Mouse (Mus musculus) neural tube, embryonic 13.5 days (tissue): ENCODE data around the gene Pdgfra. TPM values are rescaled to one million over a fixed set of nuclear protein-coding genes. Genes with fewer than 3 reads are reported as not detected.
A peak's percentile ranks its signal among the peaks of the same experiment; 100 is the strongest.

Source experiments
- ATAC-seq: fragments of 200-750 bp; cut with Nextera tagmentation; 2 replicates; pipeline ENCODE4 v1.8.0; 2017; ENCODE audit warnings: low read depth, mild to moderate bottlenecking, moderate TSS enrichment, moderate library complexity
- H3K27ac ChIP-seq: fragments of 300-500 bp; sonication (generic); replicated peaks from 2 replicates; pipeline ENCODE4 v1.5.1; 2015; ENCODE audit warnings: moderate library complexity, mild to moderate bottlenecking, inconsistent platforms
- H3K27me3 ChIP-seq: fragments of 300-500 bp; sonication (generic); 2 replicates; pipeline ENCODE4 v1.6.1; 2015; ENCODE audit warnings: mild to moderate bottlenecking, inconsistent platforms
- H3K36me3 ChIP-seq: fragments of 300-500 bp; sonication (generic); 2 replicates; pipeline ENCODE4 v1.6.1; 2015; ENCODE audit warnings: mild to moderate bottlenecking, inconsistent platforms
- H3K4me1 ChIP-seq: fragments of 300-500 bp; sonication (generic); replicated peaks from 2 replicates; pipeline ENCODE4 v1.6.1; 2015; ENCODE audit warnings: inconsistent platforms
- H3K4me2 ChIP-seq: fragments of 300-500 bp; sonication (generic); 2 replicates; pipeline ENCODE4 v1.6.1; 2015; ENCODE audit warnings: inconsistent platforms, mild to moderate bottlenecking, moderate library complexity
- H3K4me3 ChIP-seq: fragments of 300-500 bp; sonication (generic); 2 replicates; pipeline ENCODE4 v1.5.1; 2015; ENCODE audit warnings: mild to moderate bottlenecking, inconsistent platforms
- H3K9ac ChIP-seq: fragments of 300-500 bp; sonication (generic); 2 replicates; pipeline ENCODE4 v1.6.1; 2015; ENCODE audit warnings: moderate library complexity, mild to moderate bottlenecking, inconsistent platforms
- H3K9me3 ChIP-seq: fragments of 300-500 bp; sonication (generic); 2 replicates; pipeline ENCODE4 v1.6.1; 2016; ENCODE audit warnings: inconsistent platforms
- WGBS: fragments of 180-500 bp; shearing (Covaris S2); methylation state at CpG from one replicate; pipeline ENCODE4 v1.1.7; 2015; 5-methylcytosine and 5-hydroxymethylcytosine counted together
- polyA plus RNA-seq: library from polyadenylated mRNA; unstranded; fragments of >200 nt; fragmentation: Nextera tagmentation; extraction: Ambion mirVana; gene quantifications from 2 replicates; pipeline ENCODE4 v1.2.1, GENCODE M21; 2015

The Pdgfra gene
- polyA plus RNA-seq, 1 experiment from 2014 or later = 11.3 TPM

GRCm38 (mm10) chr5:75149380-75149779, 2.7 kb upstream of the Pdgfra start:
- peaks cover 96% of the 10 kb centered on the region for H3K27me3 ChIP-seq
- ATAC-seq = no peak
- no peak overlapping the region for H3K27ac ChIP-seq
- 2% methylated on average over 9 of the region's 10 CpGs for WGBS
- no peaks in the 10 kb centered on the region for H3K9me3 ChIP-seq
- H3K4me1 ChIP-seq = peaks cover 51% of the 10 kb centered on the region
- H3K36me3 ChIP-seq = no peaks in the 10 kb centered on the region
- 0 out of 2 replicates have a peak overlapping the region, but pooled peaks have one; percentile 12 for H3K9ac ChIP-seq
- H3K4me3 ChIP-seq = peak overlapping the region; percentile 10; the same call in 1 of the 2 replicates
- peak overlapping the region; percentile 34 for H3K4me2 ChIP-seq

GRCm38 (mm10) chr5:75149880-75150279, 2.2 kb upstream of the Pdgfra start:
- Histone ChIP-seq H3K27me3 (peaks cover 96% of the 10 kb centered on the region), H3K9me3 (no peaks in the 10 kb centered on the region), H3K9ac (peak overlapping the region; percentile 12; the same call in 1 of the 2 replicates), H3K4me1 (peaks cover 56% of the 10 kb centered on the region), H3K4me2 (peak overlapping the region; percentile 34), H3K27ac (no peak overlapping the region), H3K4me3 (peak overlapping the region; percentile 5; the same call in 1 of the 2 replicates), H3K36me3 (no peaks in the 10 kb centered on the region)
- ATAC-seq = no peak
- WGBS = 2% methylated on average over 11 of the region's 11 CpGs

- Histone ChIP-seq H3K9me3 (no peaks in the 10 kb centered on the region), H3K4me1 (peaks cover 59% of the 10 kb centered on the region), H3K27ac (no peak overlapping the region), H3K36me3 (no peaks in the 10 kb centered on the region), H3K9ac (no peak overlapping the region), H3K4me3 (peak overlapping the region; percentile 37), H3K4me2 (peak overlapping the region; percentile 34), H3K27me3 (peaks cover 96% of the 10 kb centered on the region)
- ATAC-seq = no peak
- under 1% methylated on average over 23 of the region's 23 CpGs for WGBS
Measured at GRCm38 (mm10) chr5:75150341-75150981, 1.6 kb upstream of the Pdgfra start.

- Histone ChIP-seq H3K4me1 (peaks cover 67% of the 10 kb centered on the region), H3K4me2 (peak overlapping the region; percentile 34), H3K27me3 (peaks cover 93% of the 10 kb centered on the region), H3K27ac (no peak overlapping the region), H3K36me3 (no peaks in the 10 kb centered on the region), H3K9me3 (no peaks in the 10 kb centered on the region), H3K9ac (no peak overlapping the region), H3K4me3 (peak overlapping the region; percentile 37)
- WGBS = under 1% methylated on average over 35 of the region's 35 CpGs
- ATAC-seq = no peak
Measured at GRCm38 (mm10) chr5:75151146-75151900, 769 bp upstream of the Pdgfra start.

DNA sequence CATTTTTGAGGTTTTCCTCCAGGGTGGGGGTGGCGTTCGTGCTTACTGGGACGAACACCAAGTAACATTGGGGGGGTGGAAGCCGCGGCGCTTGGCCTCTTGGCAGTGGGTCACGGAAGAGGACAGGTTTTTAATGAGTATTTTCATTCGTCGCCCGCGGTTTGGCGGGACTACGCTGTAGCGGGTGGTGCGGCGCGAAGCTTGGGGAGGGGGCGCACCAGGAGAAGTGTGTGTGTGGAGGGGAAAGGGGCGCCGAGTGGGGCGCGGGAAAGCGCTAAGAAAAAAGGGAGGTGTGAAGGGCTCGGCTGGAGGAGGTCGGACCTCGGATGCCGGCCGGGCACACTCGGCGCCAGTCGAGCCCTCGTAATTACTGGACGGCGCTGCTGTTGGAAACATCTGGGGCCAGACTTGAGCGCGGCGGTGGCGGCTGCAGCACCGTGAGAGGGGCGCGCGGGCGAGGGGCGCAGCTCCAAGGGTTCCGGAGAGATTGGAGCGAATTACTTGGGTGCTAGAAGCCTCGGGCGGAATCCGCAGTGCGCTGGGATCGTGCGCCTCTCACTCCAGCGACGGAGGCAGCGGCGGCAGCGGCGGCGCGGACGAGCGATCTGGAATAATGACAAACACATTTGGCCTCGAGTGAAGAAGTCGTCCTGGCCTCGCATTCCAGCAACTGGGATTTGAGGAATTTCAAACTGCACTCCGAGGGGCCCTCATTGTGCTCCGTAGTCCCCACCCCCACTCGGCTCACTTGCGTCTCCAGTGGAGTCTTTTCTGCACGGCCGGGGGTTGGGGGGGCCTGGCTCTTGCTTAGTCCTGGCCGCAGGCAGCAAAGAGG, 916 bp downstream of the Pdgfra start:
- 1% methylated on average over 71 of the region's 72 CpGs for WGBS
- no peaks in the 10 kb centered on the region for H3K36me3 ChIP-seq
- no peak for ATAC-seq
- H3K4me2 ChIP-seq = peak overlapping the region; percentile 45
- peaks cover 79% of the 10 kb centered on the region for H3K27me3 ChIP-seq
- peak overlapping the region; percentile 37 for H3K4me3 ChIP-seq
- no peaks in the 10 kb centered on the region for H3K9me3 ChIP-seq
- peak overlapping the region; percentile 66 for H3K9ac ChIP-seq
- H3K4me1 ChIP-seq = peaks cover 73% of the 10 kb centered on the region
- peak overlapping the region; percentile 74 for H3K27ac ChIP-seq

GRCm38 (mm10) chr5:75153626-75153960, 1.5 kb downstream of the Pdgfra start:
- no peaks in the 10 kb centered on the region for H3K36me3 ChIP-seq
- H3K4me3 ChIP-seq = peak overlapping the region; percentile 37
- no peaks in the 10 kb centered on the region for H3K9me3 ChIP-seq
- peak overlapping the region; percentile 45 for H3K4me2 ChIP-seq
- peaks cover 73% of the 10 kb centered on the region for H3K27me3 ChIP-seq
- ATAC-seq = no peak
- WGBS = 2% methylated on average over 13 of the region's 13 CpGs
- peaks cover 67% of the 10 kb centered on the region for H3K4me1 ChIP-seq
- peak overlapping the region; percentile 74 for H3K27ac ChIP-seq
- peak overlapping the region; percentile 66 for H3K9ac ChIP-seq

GRCm38 (mm10) chr5:75153961-75154620, 2.0 kb downstream of the Pdgfra start:
- Histone ChIP-seq H3K4me2 (peak overlapping the region; percentile 45), H3K9me3 (no peaks in the 10 kb centered on the region), H3K27me3 (peaks cover 68% of the 10 kb centered on the region), H3K27ac (peak overlapping the region; percentile 74), H3K9ac (peak overlapping the region; percentile 66), H3K4me1 (peaks cover 62% of the 10 kb centered on the region), H3K36me3 (no peaks in the 10 kb centered on the region), H3K4me3 (peak overlapping the region; percentile 37)
- 2% methylated on average over 27 of the region's 27 CpGs for WGBS
- no peak for ATAC-seq

- Histone ChIP-seq H3K27ac (peak overlapping the region; percentile 74), H3K4me2 (peak overlapping the region; percentile 45), H3K9me3 (no peaks in the 10 kb centered on the region), H3K4me1 (peaks cover 56% of the 10 kb centered on the region), H3K4me3 (peak overlapping the region; percentile 37), H3K9ac (peak overlapping the region; percentile 66), H3K36me3 (no peaks in the 10 kb centered on the region), H3K27me3 (peaks cover 62% of the 10 kb centered on the region)
- 1% methylated on average over 21 of the region's 21 CpGs for WGBS
- ATAC-seq = no peak
Measured at GRCm38 (mm10) chr5:75154621-75155235, 2.6 kb downstream of the Pdgfra start.

DNA sequence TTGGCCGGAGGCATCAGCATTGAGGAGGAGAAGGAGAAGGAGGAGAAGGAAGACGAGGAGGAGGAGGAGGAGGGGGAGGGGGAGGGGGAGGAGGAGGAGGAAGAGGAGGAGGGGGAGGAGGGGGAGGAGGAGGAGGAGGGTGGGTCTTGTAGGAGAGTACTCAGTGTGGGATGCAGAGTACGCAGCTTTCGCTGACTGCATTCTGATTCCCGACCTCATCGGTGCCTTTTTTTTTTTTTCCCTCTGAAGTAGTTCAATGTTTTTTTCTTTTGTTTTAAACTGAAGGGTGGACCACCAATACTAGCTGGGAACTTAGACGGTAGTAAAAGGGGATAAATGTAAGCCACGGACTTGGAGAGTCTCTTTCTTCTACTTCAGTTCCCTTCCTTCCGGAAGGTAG, 3.2 kb downstream of the Pdgfra start:
- Histone ChIP-seq H3K9ac (peak overlapping the region; percentile 66), H3K4me1 (peaks cover 53% of the 10 kb centered on the region), H3K4me3 (peak overlapping the region; percentile 48), H3K27me3 (peaks cover 56% of the 10 kb centered on the region), H3K27ac (0 out of 2 replicates have a peak overlapping the region, but pooled peaks have one; percentile 74), H3K4me2 (peak overlapping the region; percentile 71), H3K36me3 (no peaks in the 10 kb centered on the region), H3K9me3 (no peaks in the 10 kb centered on the region)
- no peak for ATAC-seq
- 0% methylated on average over 7 of the region's 9 CpGs for WGBS

- H3K4me2 ChIP-seq = peak overlapping the region; percentile 71
- H3K4me3 ChIP-seq = peak overlapping the region; percentile 48
- peaks cover 53% of the 10 kb centered on the region for H3K4me1 ChIP-seq
- H3K9me3 ChIP-seq = no peaks in the 10 kb centered on the region
- H3K36me3 ChIP-seq = no peaks in the 10 kb centered on the region
- H3K9ac ChIP-seq = peak overlapping the region; percentile 66
- H3K27ac ChIP-seq = no peak overlapping the region
- peaks cover 49% of the 10 kb centered on the region for H3K27me3 ChIP-seq
- WGBS = under 1% methylated on average over 52 of the region's 52 CpGs
- peak; percentile 93 for ATAC-seq
Measured at GRCm38 (mm10) chr5:75155741-75156553, 3.9 kb downstream of the Pdgfra start.
